Mouse (Mus musculus): ENCODE results near the gene Grk5. TPM values are rescaled to one million over a fixed set of nuclear protein-coding genes. Genes with fewer than 3 reads are reported as not detected.

The Grk5 gene
- polyA plus RNA-seq, 2 experiments: 0.50 to 0.84 TPM

- Histone ChIP-seq H3K27me3 (ENCODE audit: control insufficient read depth, insufficient read depth, low read length) (no peaks in the 10 kb centered on the region), H3K36me3 (replicated peaks; ENCODE audit: control insufficient read depth, insufficient read depth, low read depth) (no peaks in the 10 kb centered on the region), H3K9ac (replicated peaks) (no peak overlapping the region), H3K9me3 (ENCODE audit: control insufficient read depth, low read length) (no peaks in the 10 kb centered on the region), H3K4me3 (ENCODE audit: insufficient read depth in 1 of 2, low read depth in 2 of 2, low read length in 2 of 2) (no peak overlapping the region), H3K4me1 (replicated peaks; ENCODE audit: control insufficient read depth in 2 of 2, insufficient read depth in 2 of 2, low read length in 1 of 2) (no peaks in the 10 kb centered on the region), H3K4me2 (ENCODE audit: low read depth) (no peak overlapping the region), H3K27ac (no peak overlapping the region)
- DNase-seq (ENCODE audit: low read depth in 3 of 3, low spot score in 3 of 3) (no peak), ATAC-seq (ENCODE audit: insufficient read depth) (no peak)
- WGBS (ENCODE audit: insufficient replicate concordance): 50% methylated on average over 1 of the region's 1 CpGs
- no peak for TF ChIP-seq EP300 (IDR thresholded peaks at IDR 0.05; ENCODE audit: low read depth)
- no peak for TF ChIP-seq CTCF (IDR thresholded peaks at IDR 0.05; ENCODE audit: low read depth)
Observed at GRCm38 (mm10) chr19:60972281-60973015, 82.9 kb downstream of the Grk5 start.

- H3K27me3 ChIP-seq (ENCODE audit: control insufficient read depth, insufficient read depth, low read length): no peaks in the 10 kb centered on the region
- no peak overlapping the region for H3K27ac ChIP-seq
- H3K9ac ChIP-seq (replicated peaks): no peak overlapping the region
- no peak for DNase-seq (ENCODE audit: low read depth in 3 of 3, low spot score in 3 of 3)
- no peaks in the 10 kb centered on the region for H3K36me3 ChIP-seq (replicated peaks; ENCODE audit: control insufficient read depth, insufficient read depth, low read depth)
- no peak for ATAC-seq (ENCODE audit: insufficient read depth)
- no peaks in the 10 kb centered on the region for H3K4me1 ChIP-seq (replicated peaks; ENCODE audit: control insufficient read depth in 2 of 2, insufficient read depth in 2 of 2, low read length in 1 of 2)
- H3K4me3 ChIP-seq (ENCODE audit: insufficient read depth in 1 of 2, low read depth in 2 of 2, low read length in 2 of 2): no peak overlapping the region
- H3K9me3 ChIP-seq (ENCODE audit: control insufficient read depth, low read length): no peaks in the 10 kb centered on the region
- no peak overlapping the region for H3K4me2 ChIP-seq (ENCODE audit: low read depth)
- 60% methylated on average over 2 of the region's 2 CpGs for WGBS (ENCODE audit: insufficient replicate concordance)
- TF ChIP-seq CTCF (IDR thresholded peaks at IDR 0.05; ENCODE audit: low read depth): no peak
- no peak for TF ChIP-seq EP300 (IDR thresholded peaks at IDR 0.05; ENCODE audit: low read depth)
Observed at GRCm38 (mm10) chr19:60973508-60973907, 84.0 kb downstream of the Grk5 start.

- Histone ChIP-seq H3K9me3 (ENCODE audit: control insufficient read depth, low read length) (no peaks in the 10 kb centered on the region), H3K4me3 (ENCODE audit: insufficient read depth in 1 of 2, low read depth in 2 of 2, low read length in 2 of 2) (no peak overlapping the region), H3K4me2 (ENCODE audit: low read depth) (no peak overlapping the region), H3K27me3 (ENCODE audit: control insufficient read depth, insufficient read depth, low read length) (no peaks in the 10 kb centered on the region), H3K4me1 (replicated peaks; ENCODE audit: control insufficient read depth in 2 of 2, insufficient read depth in 2 of 2, low read length in 1 of 2) (no peaks in the 10 kb centered on the region), H3K27ac (no peak overlapping the region), H3K36me3 (replicated peaks; ENCODE audit: control insufficient read depth, insufficient read depth, low read depth) (no peaks in the 10 kb centered on the region), H3K9ac (replicated peaks) (no peak overlapping the region)
- TF ChIP-seq CTCF (IDR thresholded peaks at IDR 0.05; ENCODE audit: low read depth) (no peak), EP300 (IDR thresholded peaks at IDR 0.05; ENCODE audit: low read depth) (no peak)
- WGBS (ENCODE audit: insufficient replicate concordance): 44% methylated on average over 1 of the region's 1 CpGs
- ATAC-seq (ENCODE audit: insufficient read depth): no peak
- no peak for DNase-seq (ENCODE audit: low read depth in 3 of 3, low spot score in 3 of 3)
Observed at GRCm38 (mm10) chr19:60979581-60979980, 90.0 kb downstream of the Grk5 start.

- no peak for ATAC-seq (ENCODE audit: insufficient read depth)
- Histone ChIP-seq H3K4me3 (ENCODE audit: insufficient read depth in 1 of 2, low read depth in 2 of 2, low read length in 2 of 2) (no peak overlapping the region), H3K27me3 (ENCODE audit: control insufficient read depth, insufficient read depth, low read length) (no peaks in the 10 kb centered on the region), H3K27ac (no peak overlapping the region), H3K4me1 (replicated peaks; ENCODE audit: control insufficient read depth in 2 of 2, insufficient read depth in 2 of 2, low read length in 1 of 2) (no peaks in the 10 kb centered on the region), H3K9ac (replicated peaks) (no peak overlapping the region), H3K4me2 (ENCODE audit: low read depth) (no peak overlapping the region), H3K9me3 (ENCODE audit: control insufficient read depth, low read length) (no peaks in the 10 kb centered on the region), H3K36me3 (replicated peaks; ENCODE audit: control insufficient read depth, insufficient read depth, low read depth) (no peaks in the 10 kb centered on the region)
- TF ChIP-seq CTCF (IDR thresholded peaks at IDR 0.05; ENCODE audit: low read depth): no peak
- no peak for TF ChIP-seq EP300 (IDR thresholded peaks at IDR 0.05; ENCODE audit: low read depth)
- no peak for DNase-seq (ENCODE audit: low read depth in 3 of 3, low spot score in 3 of 3)
- 61% methylated on average over 5 of the region's 5 CpGs for WGBS (ENCODE audit: insufficient replicate concordance)
Observed at GRCm38 (mm10) chr19:60981391-60981790, 91.8 kb downstream of the Grk5 start.

- H3K9ac ChIP-seq (replicated peaks): no peak overlapping the region
- no peaks in the 10 kb centered on the region for H3K27me3 ChIP-seq (ENCODE audit: control insufficient read depth, insufficient read depth, low read length)
- DNase-seq (ENCODE audit: low read depth in 3 of 3, low spot score in 3 of 3) (no peak), ATAC-seq (ENCODE audit: insufficient read depth) (no peak)
- TF ChIP-seq EP300 (IDR thresholded peaks at IDR 0.05; ENCODE audit: low read depth) (no peak), CTCF (IDR thresholded peaks at IDR 0.05; ENCODE audit: low read depth) (no peak)
- H3K4me3 ChIP-seq (ENCODE audit: insufficient read depth in 1 of 2, low read depth in 2 of 2, low read length in 2 of 2): no peak overlapping the region
- no peaks in the 10 kb centered on the region for H3K4me1 ChIP-seq (replicated peaks; ENCODE audit: control insufficient read depth in 2 of 2, insufficient read depth in 2 of 2, low read length in 1 of 2)
- no peak overlapping the region for H3K27ac ChIP-seq
- no peak overlapping the region for H3K4me2 ChIP-seq (ENCODE audit: low read depth)
- no peaks in the 10 kb centered on the region for H3K36me3 ChIP-seq (replicated peaks; ENCODE audit: control insufficient read depth, insufficient read depth, low read depth)
- 28% methylated on average over 2 of the region's 2 CpGs for WGBS (ENCODE audit: insufficient replicate concordance)
- H3K9me3 ChIP-seq (ENCODE audit: control insufficient read depth, low read length): no peaks in the 10 kb centered on the region
Observed at GRCm38 (mm10) chr19:60981894-60982293, 92.3 kb downstream of the Grk5 start.

All from liver, embryonic 14.5 days (tissue).